Mouse (Mus musculus): ENCODE results near the gene Ly6g6c. TPM values are rescaled to one million over a fixed set of nuclear protein-coding genes. Genes with fewer than 3 reads are reported as not detected.

The Ly6g6c gene
- polyA plus RNA-seq, 1 experiment from 2014 or later = 0.19 TPM

Other genes with a start within 250 kb of the Ly6g6c start
- gene Stk19, start 228.4 kb upstream of the Ly6g6c start, polyA plus RNA-seq (2015; fragmentation: Nextera tagmentation; extraction: Ambion mirVana) = 37.9 and 41.1 TPM in 2 replicates
- gene Dxo, start 228.4 kb upstream of the Ly6g6c start, polyA plus RNA-seq (2015; fragmentation: Nextera tagmentation; extraction: Ambion mirVana) = 34.6 and 62.4 TPM in 2 replicates
- gene Skiv2l, start 215.2 kb upstream of the Ly6g6c start, polyA plus RNA-seq (2015; fragmentation: Nextera tagmentation; extraction: Ambion mirVana) = 23.8 and 36.5 TPM in 2 replicates
- gene Nelfe, start 215.0 kb upstream of the Ly6g6c start, polyA plus RNA-seq (2015; fragmentation: Nextera tagmentation; extraction: Ambion mirVana) = 56.9 and 73.9 TPM in 2 replicates
- 27.2 and 40.8 TPM in 2 replicates for gene Cfb, start 202.9 kb upstream of the Ly6g6c start, polyA plus RNA-seq (2015; fragmentation: Nextera tagmentation; extraction: Ambion mirVana)
- gene Zbtb12, start 185.9 kb upstream of the Ly6g6c start, polyA plus RNA-seq (2015; fragmentation: Nextera tagmentation; extraction: Ambion mirVana) = 1.6 and 1.9 TPM in 2 replicates
- not detected in 2 replicates for gene Gm20547, start 183.3 kb upstream of the Ly6g6c start, polyA plus RNA-seq (2015; fragmentation: Nextera tagmentation; extraction: Ambion mirVana)
- gene C2, start 167.1 kb upstream of the Ly6g6c start, polyA plus RNA-seq (2015; fragmentation: Nextera tagmentation; extraction: Ambion mirVana) = 37.4 and 41.0 TPM in 2 replicates
- gene Ehmt2, start 166.9 kb upstream of the Ly6g6c start, polyA plus RNA-seq (2015; fragmentation: Nextera tagmentation; extraction: Ambion mirVana) = 45.4 and 52.6 TPM in 2 replicates
- gene Slc44a4, start 150.9 kb upstream of the Ly6g6c start, polyA plus RNA-seq (2015; fragmentation: Nextera tagmentation; extraction: Ambion mirVana) = 1.1 TPM in 2 replicates
- 24.3 and 32.3 TPM in 2 replicates for gene Neu1, start 134.1 kb upstream of the Ly6g6c start, polyA plus RNA-seq (2015; fragmentation: Nextera tagmentation; extraction: Ambion mirVana)
- gene Hspa1b, start 106.2 kb upstream of the Ly6g6c start, polyA plus RNA-seq (2015; fragmentation: Nextera tagmentation; extraction: Ambion mirVana) = 1.4 and 1.6 TPM in 2 replicates
- gene Gm20481, start 95.5 kb upstream of the Ly6g6c start, polyA plus RNA-seq (2015; fragmentation: Nextera tagmentation; extraction: Ambion mirVana) = not detected in 2 replicates
- gene Hspa1a, start 93.2 kb upstream of the Ly6g6c start, polyA plus RNA-seq (2015; fragmentation: Nextera tagmentation; extraction: Ambion mirVana) = 11.8 and 21.4 TPM in 2 replicates
- 0.11 and 0.17 TPM in 2 replicates for gene Hspa1l, start 92.7 kb upstream of the Ly6g6c start, polyA plus RNA-seq (2015; fragmentation: Nextera tagmentation; extraction: Ambion mirVana)
- gene Lsm2, start 83.5 kb upstream of the Ly6g6c start, polyA plus RNA-seq (2015; fragmentation: Nextera tagmentation; extraction: Ambion mirVana) = 62.8 and 87.8 TPM in 2 replicates
- 31.9 and 37.8 TPM in 2 replicates for gene Vars, start 64.4 kb upstream of the Ly6g6c start, polyA plus RNA-seq (2015; fragmentation: Nextera tagmentation; extraction: Ambion mirVana)
- gene Vwa7, start 48.8 kb upstream of the Ly6g6c start, polyA plus RNA-seq (2015; fragmentation: Nextera tagmentation; extraction: Ambion mirVana) = 0.21 and 0.35 TPM in 2 replicates
- 4.2 and 6.4 TPM in 2 replicates for gene Sapcd1, start 37.4 kb upstream of the Ly6g6c start, polyA plus RNA-seq (2015; fragmentation: Nextera tagmentation; extraction: Ambion mirVana)
- gene Msh5, start 18.6 kb upstream of the Ly6g6c start, polyA plus RNA-seq (2015; fragmentation: Nextera tagmentation; extraction: Ambion mirVana) = 2.5 and 3.4 TPM in 2 replicates
- 309 and 357 TPM in 2 replicates for gene Clic1, start 15.4 kb upstream of the Ly6g6c start, polyA plus RNA-seq (2015; fragmentation: Nextera tagmentation; extraction: Ambion mirVana)
- gene Ddah2, start 6.4 kb upstream of the Ly6g6c start, polyA plus RNA-seq (2015; fragmentation: Nextera tagmentation; extraction: Ambion mirVana) = 134 and 219 TPM in 2 replicates
- gene Mpig6b, start 796 bp downstream of the Ly6g6c start, polyA plus RNA-seq (2015; fragmentation: Nextera tagmentation; extraction: Ambion mirVana) = 0.55 and 0.69 TPM in 2 replicates
- gene Ly6g6e, start 11.5 kb downstream of the Ly6g6c start, polyA plus RNA-seq (2015; fragmentation: Nextera tagmentation; extraction: Ambion mirVana) = 0.12 and 0.55 TPM in 2 replicates
- 1.4 and 2.1 TPM in 2 replicates for gene Ly6g6d, start 12.7 kb downstream of the Ly6g6c start, polyA plus RNA-seq (2015; fragmentation: Nextera tagmentation; extraction: Ambion mirVana)
- gene Ly6g6f, start 20.2 kb downstream of the Ly6g6c start, polyA plus RNA-seq (2015; fragmentation: Nextera tagmentation; extraction: Ambion mirVana) = 0.22 and 0.73 TPM in 2 replicates
- 94.1 and 104 TPM in 2 replicates for gene Abhd16a, start 23.9 kb downstream of the Ly6g6c start, polyA plus RNA-seq (2015; fragmentation: Nextera tagmentation; extraction: Ambion mirVana)
- not detected in 2 replicates for gene Ly6g5c, start 42.9 kb downstream of the Ly6g6c start, polyA plus RNA-seq (2015; fragmentation: Nextera tagmentation; extraction: Ambion mirVana)
- 0.30 and 0.47 TPM in 2 replicates for gene Ly6g5b, start 50.0 kb downstream of the Ly6g6c start, polyA plus RNA-seq (2015; fragmentation: Nextera tagmentation; extraction: Ambion mirVana)
- gene Gpank1, start 56.1 kb downstream of the Ly6g6c start, polyA plus RNA-seq (2015; fragmentation: Nextera tagmentation; extraction: Ambion mirVana) = 14.4 and 16.6 TPM in 2 replicates
- gene Csnk2b, start 56.7 kb downstream of the Ly6g6c start, polyA plus RNA-seq (2015; fragmentation: Nextera tagmentation; extraction: Ambion mirVana) = 161 and 223 TPM in 2 replicates
- 8.9 and 11.5 TPM in 2 replicates for gene D17H6S53E, start 61.0 kb downstream of the Ly6g6c start, polyA plus RNA-seq (2015; fragmentation: Nextera tagmentation; extraction: Ambion mirVana)
- gene Apom, start 66.7 kb downstream of the Ly6g6c start, polyA plus RNA-seq (2015; fragmentation: Nextera tagmentation; extraction: Ambion mirVana) = 26.8 and 40.5 TPM in 2 replicates
- gene Bag6, start 69.8 kb downstream of the Ly6g6c start, polyA plus RNA-seq (2015; fragmentation: Nextera tagmentation; extraction: Ambion mirVana) = 40.7 and 47.0 TPM in 2 replicates
- gene Prrc2a, start 99.5 kb downstream of the Ly6g6c start, polyA plus RNA-seq (2015; fragmentation: Nextera tagmentation; extraction: Ambion mirVana) = 64.0 and 83.9 TPM in 2 replicates
- 28.3 and 48.7 TPM in 2 replicates for gene Aif1, start 110.7 kb downstream of the Ly6g6c start, polyA plus RNA-seq (2015; fragmentation: Nextera tagmentation; extraction: Ambion mirVana)
- 25.5 and 35.9 TPM in 2 replicates for gene Lst1, start 123.1 kb downstream of the Ly6g6c start, polyA plus RNA-seq (2015; fragmentation: Nextera tagmentation; extraction: Ambion mirVana)
- 2.1 and 4.4 TPM in 2 replicates for gene Ltb, start 129.1 kb downstream of the Ly6g6c start, polyA plus RNA-seq (2015; fragmentation: Nextera tagmentation; extraction: Ambion mirVana)
- 0.26 and 0.39 TPM in 2 replicates for gene Tnf, start 136.6 kb downstream of the Ly6g6c start, polyA plus RNA-seq (2015; fragmentation: Nextera tagmentation; extraction: Ambion mirVana)
- gene Lta, start 140.0 kb downstream of the Ly6g6c start, polyA plus RNA-seq (2015; fragmentation: Nextera tagmentation; extraction: Ambion mirVana) = 0.09 and 0.25 TPM in 2 replicates
- 0.37 TPM in 1 of 2 replicates, not detected in the other for gene Gm16181, start 155.4 kb downstream of the Ly6g6c start, polyA plus RNA-seq (2015; fragmentation: Nextera tagmentation; extraction: Ambion mirVana)
- gene Atp6v1g2, start 168.3 kb downstream of the Ly6g6c start, polyA plus RNA-seq (2015; fragmentation: Nextera tagmentation; extraction: Ambion mirVana) = 9.4 and 13.5 TPM in 2 replicates
- 15.2 and 18.3 TPM in 2 replicates for gene Nfkbil1, start 170.4 kb downstream of the Ly6g6c start, polyA plus RNA-seq (2015; fragmentation: Nextera tagmentation; extraction: Ambion mirVana)
- gene Ddx39b, start 176.4 kb downstream of the Ly6g6c start, polyA plus RNA-seq (2015; fragmentation: Nextera tagmentation; extraction: Ambion mirVana) = 140 and 197 TPM in 2 replicates
- 191 and 238 TPM in 2 replicates for gene H2-D1, start 197.3 kb downstream of the Ly6g6c start, polyA plus RNA-seq (2015; fragmentation: Nextera tagmentation; extraction: Ambion mirVana)

All from adrenal gland, postnatal 0 days (tissue).